Mouse (Mus musculus) left cerebral cortex, adult 2 months (tissue): ENCODE measurements around the gene C1galt1c1. TPM values are rescaled to one million over a fixed set of nuclear protein-coding genes. Genes with fewer than 3 reads are reported as not detected.

Experiments used
- DNase-seq, 2 experiments: peaks; one replicate each; pipeline ENCODE4 v3.0.0; 2021 to 2022; ENCODE audit warnings: low spot score in 2 of 2, mixed read lengths in 1 of 2; ENCODE audit errors: extremely low spot score in 1 of 2
- H3K27ac ChIP-seq: fragments of 200-600 bp; 2 replicates; pipeline ENCODE4 v1.8.1; 2022
- H3K4me3 ChIP-seq: fragments of 200-600 bp; 2 replicates; pipeline ENCODE4 v1.8.1; 2022
- CTCF ChIP-seq: fragments of 200-600 bp; IDR thresholded peaks from 2 replicates; pipeline ENCODE4 v1.8.1; 2022; ENCODE audit warnings: antibody characterized with exemption, mild to moderate bottlenecking, moderate library complexity
- intact Hi-C: fragments of 180-260 bp; cut with DNase I; formaldehyde crosslinking; loops from one replicate; pipeline ENCODE4 v1.15.1; 2025
- total RNA-seq, 2 experiments: library from RNA; stranded (reverse); gene quantifications; 2 replicates each; pipeline ENCODE4 v1.2.3; 2021

Gene C1galt1c1
- total RNA-seq, 2 experiments from 2014 or later = 24.9 to 25.2 TPM

DNA sequence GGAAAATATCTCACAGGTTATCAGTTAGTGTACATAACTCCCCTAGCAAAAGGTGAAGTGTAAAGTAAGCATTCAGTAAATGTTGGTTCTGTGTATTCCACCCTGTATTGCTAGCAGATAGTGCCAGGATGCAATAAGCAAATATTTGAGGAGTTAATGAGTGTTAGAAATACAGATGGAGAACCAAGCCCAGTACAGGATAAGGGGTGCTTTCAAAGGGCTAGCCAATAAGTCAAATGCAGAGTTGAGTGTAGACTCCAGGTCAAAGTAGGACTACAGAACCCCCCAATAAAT, 698 bp upstream of the C1galt1c1 start:
- Histone ChIP-seq H3K27ac (peak overlapping the region; percentile 66), H3K4me3 (peak overlapping the region; percentile 42)
- no peak for TF ChIP-seq CTCF
- intact Hi-C loops = loop anchor here (2.0 kb wide), 1 partner anchor 71 kb away; no protein-coding TSS in a partner anchor
- no peak for DNase-seq

DNA sequence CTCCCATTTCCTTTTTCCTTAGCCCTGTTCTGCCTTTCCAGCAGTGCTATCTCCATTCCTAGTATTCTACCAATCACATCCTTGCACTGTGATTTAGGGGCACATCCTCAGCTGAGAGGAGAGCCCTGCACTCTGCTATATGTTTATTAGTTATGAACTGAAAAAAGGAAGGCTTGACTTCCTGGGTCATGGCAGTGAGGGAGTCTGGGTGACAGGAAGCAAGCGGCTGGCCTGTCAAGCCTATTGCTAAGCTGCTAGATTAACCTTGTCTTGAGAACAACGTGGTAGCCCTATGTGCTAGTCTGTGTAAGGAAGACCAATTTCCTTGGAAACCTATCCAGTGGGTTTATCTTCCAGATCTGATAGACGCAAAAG, 33.9 kb downstream of the C1galt1c1 start:
- intact Hi-C loops = loop anchor here (1.0 kb wide), 2 partner anchors 33 to 37 kb away; no protein-coding TSS in a partner anchor
- no peak for TF ChIP-seq CTCF

DNA sequence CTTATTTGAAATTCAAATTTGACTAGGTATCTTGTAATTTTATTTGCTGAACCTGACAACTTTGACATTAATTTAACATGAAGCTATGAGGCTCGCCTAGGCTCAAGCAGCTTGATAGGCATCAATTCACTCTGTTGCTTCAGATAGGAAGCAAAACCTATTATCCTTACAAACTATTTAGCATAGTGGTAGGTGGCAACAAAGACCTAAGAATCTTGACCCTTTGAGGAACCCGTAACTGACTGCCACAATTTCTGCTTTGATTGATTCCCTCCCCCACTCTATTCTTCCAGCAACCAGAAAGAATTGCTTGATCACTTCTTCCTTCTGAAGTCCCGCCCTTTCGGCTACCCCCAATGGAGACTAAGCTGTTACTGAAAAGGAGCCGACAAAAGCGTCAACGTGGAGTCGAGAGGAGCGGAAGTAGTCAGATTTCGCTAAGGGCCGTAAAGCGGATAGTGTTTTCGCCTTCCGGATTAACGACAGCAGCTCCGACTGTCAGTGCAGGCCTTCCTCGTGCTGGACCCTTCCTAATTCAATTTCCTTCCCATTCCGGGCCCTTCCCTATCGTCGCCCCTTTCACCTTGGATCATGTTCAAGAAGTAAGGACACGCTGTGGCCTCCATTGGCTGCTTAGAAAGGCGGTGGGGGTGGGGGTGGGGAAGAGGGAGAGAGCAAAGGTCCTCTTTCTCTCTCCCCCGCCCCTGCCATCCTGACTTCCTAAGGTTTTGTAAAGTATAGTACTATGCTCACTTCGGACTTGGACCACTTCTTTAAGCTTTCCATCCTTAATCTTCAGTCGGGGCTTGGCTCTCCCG, 34.5 kb downstream of the C1galt1c1 start, which contains the start of gene Mcts1:
TSS of gene Mcts1 (plus strand) at position 402 of the 818 bp plus-strand sequence.
- Histone ChIP-seq H3K4me3 (peak within 1 kb of the TSS; percentile 53), H3K27ac (peak within 1 kb of the TSS; percentile 86)
- intact Hi-C loops = loop anchor here (1.0 kb wide), 2 partner anchors 34 to 36 kb away; no protein-coding TSS in a partner anchor
- DNase-seq = peak; percentile 60 to 68
- no peak for TF ChIP-seq CTCF

More for the DNA sequence above, 33.9 kb downstream of the C1galt1c1 start:
- DNase-seq = peak; percentile 11 to 12
- Histone ChIP-seq H3K4me3 (peak overlapping the region; percentile 53), H3K27ac (peak overlapping the region; percentile 86)

DNA sequence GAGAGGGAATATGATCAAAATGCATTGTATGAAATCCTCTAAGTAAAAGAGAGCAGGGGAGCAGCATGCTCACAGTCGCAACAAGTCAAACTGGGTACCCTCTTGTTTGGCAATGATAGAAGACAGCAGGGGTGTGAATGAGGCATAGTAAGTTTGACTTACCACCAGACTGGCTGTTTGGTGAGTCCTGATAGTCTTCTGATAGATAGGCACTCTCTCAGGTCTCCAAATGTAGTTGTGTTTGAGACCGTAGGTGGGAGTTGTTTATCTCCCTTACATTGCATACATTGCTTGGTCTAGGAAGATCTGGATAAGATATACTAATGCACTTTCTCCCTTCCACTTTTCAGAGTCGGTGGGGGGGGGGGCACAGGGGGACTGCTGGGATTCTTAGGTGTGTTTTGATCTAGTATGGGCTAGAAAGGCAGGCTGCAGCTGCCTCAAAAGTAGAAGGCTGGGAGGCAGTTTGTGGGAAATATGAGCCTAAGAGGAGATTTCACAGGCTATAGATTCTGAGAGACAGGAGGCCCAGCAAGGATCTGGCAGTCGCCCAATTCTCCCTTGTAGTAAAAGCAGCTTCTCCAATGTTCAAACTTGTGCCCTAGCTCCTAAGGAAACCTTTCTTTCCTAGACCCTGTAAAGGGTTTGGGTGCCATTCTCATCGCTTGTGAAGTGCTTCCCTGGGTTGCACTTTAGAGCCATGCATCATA, 41.6 kb downstream of the C1galt1c1 start:
- intact Hi-C loops = no loop called here
- DNase-seq = no peak
- no peak overlapping the region for H3K4me3 ChIP-seq
- TF ChIP-seq CTCF = no peak
- H3K27ac ChIP-seq = no peak overlapping the region

DNA sequence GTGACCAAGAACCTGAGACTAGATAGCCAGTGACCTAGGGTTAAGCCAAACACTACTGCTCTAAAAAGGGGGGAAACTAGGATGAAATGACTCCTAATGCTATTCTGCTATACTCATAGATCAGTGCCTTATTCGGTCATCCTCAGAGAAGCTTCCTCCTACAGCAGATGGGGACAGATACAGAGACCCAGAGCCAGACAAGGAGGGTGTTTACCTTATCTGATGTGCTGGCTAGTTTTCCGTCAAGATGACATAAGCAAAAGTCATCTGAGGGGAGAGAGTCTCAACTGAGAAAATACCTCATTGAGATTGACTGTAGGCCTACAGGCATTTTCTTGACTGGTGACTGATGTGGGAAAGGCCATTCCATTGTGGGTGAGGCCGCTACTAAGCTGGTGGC, 43.1 kb downstream of the C1galt1c1 start:
- intact Hi-C loops = no loop called here
- no peak overlapping the region for H3K27ac ChIP-seq
- TF ChIP-seq CTCF = no peak
- no peak for DNase-seq
- H3K4me3 ChIP-seq = no peak overlapping the region

DNA sequence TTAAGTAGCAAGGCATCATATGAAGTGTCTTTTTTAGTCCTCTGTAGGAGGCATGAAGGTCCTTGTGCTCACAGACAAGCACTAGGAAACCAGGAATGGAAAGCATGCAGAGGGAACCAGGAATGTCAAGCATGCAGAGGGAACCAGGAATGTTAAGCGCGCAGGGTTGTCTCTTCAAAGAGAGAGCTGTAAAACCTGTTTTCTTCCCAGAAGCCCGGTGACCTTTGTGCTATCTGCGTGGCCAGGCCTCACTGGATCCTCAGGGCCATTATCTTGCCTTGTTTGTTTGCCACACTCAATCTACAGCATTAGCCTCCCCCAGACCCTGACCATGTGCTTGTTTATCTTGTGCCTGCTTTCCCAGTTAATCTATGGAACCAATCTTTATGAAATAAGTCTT, 45.1 kb downstream of the C1galt1c1 start:
- TF ChIP-seq CTCF = no peak
- no peak for DNase-seq
- H3K4me3 ChIP-seq = no peak overlapping the region
- H3K27ac ChIP-seq = no peak overlapping the region
- intact Hi-C loops = no loop called here

DNA sequence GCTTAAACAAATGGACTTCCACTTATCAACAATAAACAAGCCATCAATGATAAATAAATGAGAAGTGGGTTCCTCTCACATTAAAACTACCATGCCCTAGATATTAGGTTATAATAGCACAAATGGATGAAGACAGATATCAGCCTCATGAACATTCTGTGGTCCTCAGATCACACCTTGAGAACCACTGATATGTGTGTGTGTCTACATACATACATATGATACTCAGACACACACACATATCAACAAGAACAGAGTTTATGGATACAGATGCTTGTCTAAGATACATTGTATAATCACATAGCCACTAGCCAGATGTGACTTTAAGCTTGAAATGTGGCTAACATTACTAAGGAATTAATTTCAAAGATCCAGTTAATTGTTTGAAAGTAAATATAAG, 51.6 kb downstream of the C1galt1c1 start:
- Histone ChIP-seq H3K27ac (no peak overlapping the region), H3K4me3 (no peak overlapping the region)
- TF ChIP-seq CTCF = no peak
- intact Hi-C loops = no loop called here
- no peak for DNase-seq

DNA sequence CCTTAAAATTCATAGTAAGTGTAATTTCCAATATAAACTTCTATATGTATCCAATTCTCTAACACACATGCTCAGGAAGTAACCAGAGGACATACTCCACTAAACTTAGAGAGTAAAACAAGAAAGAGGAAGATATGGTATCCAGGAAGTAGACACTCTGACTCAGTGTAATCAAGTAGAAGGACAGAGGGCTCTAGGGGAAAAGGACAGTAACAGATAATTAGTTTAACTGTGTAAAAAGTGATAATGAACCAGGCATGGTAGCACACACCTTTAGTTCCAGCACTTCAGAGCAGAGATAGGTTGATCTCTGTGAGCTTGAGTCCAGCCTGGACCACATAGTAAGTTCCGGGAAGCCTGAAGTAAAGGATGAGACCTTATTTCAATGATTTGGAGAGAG, 53.7 kb downstream of the C1galt1c1 start:
- DNase-seq = no peak
- H3K27ac ChIP-seq = no peak overlapping the region
- no peak overlapping the region for H3K4me3 ChIP-seq
- no peak for TF ChIP-seq CTCF
- intact Hi-C loops = no loop called here

Other genes starting within 250 kb of the C1galt1c1 start
- 10 to 100 TPM; 66.9 to 75.4 TPM for gene Lamp2, start 178.6 kb downstream of the C1galt1c1 start, total RNA-seq
- 10 to 100 TPM; 33.9 to 36.8 TPM for gene Cul4b, start 58.9 kb downstream of the C1galt1c1 start, total RNA-seq
- 10 to 100 TPM; 64.8 to 70.4 TPM for gene Mcts1, start 34.5 kb downstream of the C1galt1c1 start, total RNA-seq
- not detected for gene 6030498E09Rik, start 137.6 kb upstream of the C1galt1c1 start, total RNA-seq